Mouse (Mus musculus) hindbrain, embryonic 13.5 days (tissue): ENCODE data around the gene Acot7. TPM values are rescaled to one million over a fixed set of nuclear protein-coding genes. Genes with fewer than 3 reads are reported as not detected.

ENCODE experiments used
- polyA plus RNA-seq: library from polyadenylated mRNA; unstranded; fragments of >200 nt; fragmentation: Nextera tagmentation; extraction: Ambion mirVana; gene quantifications from 2 replicates; pipeline ENCODE4 v1.2.1, GENCODE M21; 2015

Gene Acot7
- polyA plus RNA-seq, 1 experiment from 2014 or later = 269 TPM

Other genes starting within 250 kb of the Acot7 start
- gene Dnajc11, start 244.4 kb upstream of the Acot7 start, polyA plus RNA-seq = 84.3 and 86.5 TPM in 2 replicates
- 35.9 and 36.7 TPM in 2 replicates for gene Thap3, start 189.1 kb upstream of the Acot7 start, polyA plus RNA-seq
- 18.4 and 20.0 TPM in 2 replicates for gene Phf13, start 181.9 kb upstream of the Acot7 start, polyA plus RNA-seq
- 3.2 and 3.7 TPM in 2 replicates for gene Klhl21, start 169.3 kb upstream of the Acot7 start, polyA plus RNA-seq
- gene Zbtb48, start 150.5 kb upstream of the Acot7 start, polyA plus RNA-seq = 17.1 and 19.6 TPM in 2 replicates
- 1.5 and 1.6 TPM in 2 replicates for gene Tas1r1, start 139.6 kb upstream of the Acot7 start, polyA plus RNA-seq
- 23.3 and 25.8 TPM in 2 replicates for gene Nol9, start 138.8 kb upstream of the Acot7 start, polyA plus RNA-seq
- 10.2 and 10.9 TPM in 2 replicates for gene Plekhg5, start 105.6 kb upstream of the Acot7 start, polyA plus RNA-seq
- gene Tnfrsf25, start 62.2 kb upstream of the Acot7 start, polyA plus RNA-seq = 1.00 and 1.3 TPM in 2 replicates
- gene Espn, start 25.8 kb upstream of the Acot7 start, polyA plus RNA-seq = 0.09 and 0.22 TPM in 2 replicates
- 0.34 and 1.8 TPM in 2 replicates for gene Hes2, start 19.3 kb upstream of the Acot7 start, polyA plus RNA-seq
- gene Gpr153, start 96.1 kb downstream of the Acot7 start, polyA plus RNA-seq = 9.0 and 9.3 TPM in 2 replicates
- gene Hes3, start 113.5 kb downstream of the Acot7 start, polyA plus RNA-seq = 0.38 and 0.79 TPM in 2 replicates
- 17.2 and 18.4 TPM in 2 replicates for gene Icmt, start 119.1 kb downstream of the Acot7 start, polyA plus RNA-seq
- gene Rnf207, start 140.9 kb downstream of the Acot7 start, polyA plus RNA-seq = 5.2 and 7.7 TPM in 2 replicates
- gene Rpl22, start 147.6 kb downstream of the Acot7 start, polyA plus RNA-seq = 205 and 218 TPM in 2 replicates
- gene Chd5, start 160.5 kb downstream of the Acot7 start, polyA plus RNA-seq = 38.7 and 38.9 TPM in 2 replicates